Mouse (Mus musculus) Muller cell, postnatal 12 days (primary cell): Measurements from ENCODE around the gene Pus7.
"Not testable (repeated sequence)": the region's sequence is repeated elsewhere in the genome, so short reads cannot be mapped to it uniquely, and the experiment has no call there.

Experiments
- DNase-seq: peaks from one replicate; pipeline ENCODE4 v3.0.0-alpha.2; 2015; ENCODE audit errors: inconsistent ontology term

Gene Pus7

GRCm38 (mm10) chr5:23755591-23755990 is 27.9 kb downstream of the Pus7 start:
- DNase-seq, result no peak

GRCm38 (mm10) chr5:23749882-23750281 is 33.6 kb downstream of the Pus7 start:
- DNase-seq, result no peak

- no peak for DNase-seq
Measured at GRCm38 (mm10) chr5:23743261-23743660, 40.2 kb downstream of the Pus7 start.

- no peak for DNase-seq
Measured at GRCm38 (mm10) chr5:23737111-23737510, 46.4 kb downstream of the Pus7 start.

- DNase-seq, result peak; percentile 62
Measured at GRCm38 (mm10) chr5:23736366-23736765, 47.1 kb downstream of the Pus7 start.

GRCm38 (mm10) chr5:23721956-23722355 is 61.6 kb downstream of the Pus7 start:
- DNase-seq, result no peak

- peak; percentile 76 for DNase-seq
Measured at GRCm38 (mm10) chr5:23718881-23719328, 64.6 kb downstream of the Pus7 start.

GRCm38 (mm10) chr5:23718182-23718534 is 65.4 kb downstream of the Pus7 start:
- DNase-seq, result no peak

GRCm38 (mm10) chr5:23717469-23718181 is 65.9 kb downstream of the Pus7 start:
- no peak for DNase-seq

GRCm38 (mm10) chr5:23713401-23714335 is 69.8 kb downstream of the Pus7 start:
- DNase-seq, result no peak

- DNase-seq, result peak; percentile 86
Measured at GRCm38 (mm10) chr5:23712130-23713001, 71.1 kb downstream of the Pus7 start.

- DNase-seq, result peak; percentile 35
Measured at GRCm38 (mm10) chr5:23711671-23712129, 71.8 kb downstream of the Pus7 start.

GRCm38 (mm10) chr5:23711244-23711643 is 72.3 kb downstream of the Pus7 start:
- no peak for DNase-seq

- DNase-seq, result no peak
Measured at GRCm38 (mm10) chr5:23709661-23710060, 73.8 kb downstream of the Pus7 start.

GRCm38 (mm10) chr5:23706601-23707597 is 76.6 kb downstream of the Pus7 start:
- DNase-seq, result not testable (repeated sequence)

GRCm38 (mm10) chr5:23697457-23697856 is 86.1 kb downstream of the Pus7 start:
- DNase-seq, result no peak
